Mouse (Mus musculus) hindbrain, embryonic 13.5 days (tissue): ENCODE measurements around the gene Arl3. TPM values are rescaled to one million over a fixed set of nuclear protein-coding genes. Genes with fewer than 3 reads are reported as not detected.

Source experiments
- ATAC-seq: fragments of 200-750 bp; cut with Nextera tagmentation; 2 replicates; pipeline ENCODE4 v1.8.0; 2017; ENCODE audit warnings: moderate TSS enrichment; ENCODE audit not compliant: low FRiP score
- H3K27ac ChIP-seq: fragments of 300-500 bp; sonication (generic); 2 replicates; pipeline ENCODE4 v1.5.1; 2015; ENCODE audit warnings: inconsistent platforms, mild to moderate bottlenecking, moderate library complexity
- H3K27me3 ChIP-seq: fragments of 300-500 bp; sonication (generic); 2 replicates; pipeline ENCODE4 v1.6.1; 2015; ENCODE audit warnings: mild to moderate bottlenecking, inconsistent platforms
- H3K36me3 ChIP-seq: fragments of 300-500 bp; sonication (generic); 2 replicates; pipeline ENCODE4 v1.6.1; 2015; ENCODE audit warnings: mild to moderate bottlenecking, inconsistent platforms
- H3K4me1 ChIP-seq: fragments of 300-500 bp; sonication (generic); replicated peaks from 2 replicates; pipeline ENCODE4 v1.6.1; 2015; ENCODE audit warnings: inconsistent platforms
- H3K4me2 ChIP-seq: fragments of 300-500 bp; sonication (generic); 2 replicates; pipeline ENCODE4 v1.6.1; 2015; ENCODE audit warnings: inconsistent platforms, mild to moderate bottlenecking, moderate library complexity
- H3K4me3 ChIP-seq: fragments of 300-500 bp; sonication (generic); 2 replicates; pipeline ENCODE4 v1.5.1; 2015; ENCODE audit warnings: mild to moderate bottlenecking, inconsistent platforms
- H3K9ac ChIP-seq: fragments of 300-500 bp; sonication (generic); 2 replicates; pipeline ENCODE4 v1.6.1; 2015; ENCODE audit warnings: mild to moderate bottlenecking, inconsistent platforms
- H3K9me3 ChIP-seq: fragments of 300-500 bp; sonication (generic); 2 replicates; pipeline ENCODE4 v1.6.1; 2016; ENCODE audit warnings: inconsistent platforms
- WGBS: fragments of 180-500 bp; shearing (Covaris S2); methylation state at CpG from one replicate; pipeline ENCODE4 v1.1.7; 2015; 5-methylcytosine and 5-hydroxymethylcytosine counted together
- polyA plus RNA-seq: library from polyadenylated mRNA; unstranded; fragments of >200 nt; fragmentation: Nextera tagmentation; extraction: Ambion mirVana; gene quantifications from 2 replicates; pipeline ENCODE4 v1.2.1, GENCODE M21; 2015

Gene Arl3
- polyA plus RNA-seq, 1 experiment from 2014 or later, result 212 TPM

DNA sequence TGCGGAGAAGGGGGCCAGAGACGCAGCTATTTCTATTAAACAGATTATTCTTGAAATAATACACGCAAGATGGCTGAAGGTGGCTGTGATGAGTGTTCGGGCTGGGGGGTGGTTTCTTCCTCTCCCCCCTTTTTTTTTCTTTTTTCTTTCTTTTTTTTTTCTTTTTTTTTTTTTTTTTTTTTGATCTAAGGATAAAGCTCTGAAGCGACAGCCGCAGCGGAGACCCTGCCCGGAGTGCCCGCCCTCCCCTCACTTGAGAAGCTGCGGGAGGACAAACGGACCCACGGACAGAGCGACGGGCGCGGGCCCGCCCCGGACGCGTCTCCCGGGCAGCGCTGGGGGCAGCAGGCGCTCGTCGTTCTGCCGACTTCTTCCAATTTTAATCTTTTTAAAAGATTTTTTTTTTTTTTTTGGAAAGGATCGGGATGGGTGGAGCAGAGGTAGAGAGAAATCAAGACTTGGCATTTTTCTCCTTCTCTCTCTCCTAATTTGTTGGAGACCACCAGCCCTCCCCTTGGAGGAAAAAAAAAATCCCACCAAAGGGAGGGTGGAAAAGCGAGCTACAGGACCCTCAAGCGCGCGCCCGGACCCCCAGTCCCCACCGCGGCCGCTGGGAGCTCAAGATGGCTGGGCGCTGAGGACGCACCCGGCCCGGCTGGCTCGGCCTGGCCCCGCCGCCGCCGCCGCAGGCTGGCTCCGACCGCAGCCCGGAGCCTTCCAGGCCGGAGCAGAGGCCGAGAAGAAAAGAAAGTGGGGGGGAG, 72.2 kb downstream of the Arl3 start:
- H3K4me3 ChIP-seq, result peak overlapping the region; percentile 99
- peaks cover 20% of the 10 kb centered on the region for H3K4me1 ChIP-seq
- H3K9me3 ChIP-seq, result no peaks in the 10 kb centered on the region
- H3K27me3 ChIP-seq, result no peaks in the 10 kb centered on the region
- peak overlapping the region; percentile 93 for H3K4me2 ChIP-seq
- H3K9ac ChIP-seq, result peak overlapping the region; percentile 99
- peaks cover 4% of the 10 kb centered on the region; the same call in 1 of the 2 replicates for H3K36me3 ChIP-seq
- peak; percentile 6; the same call in 1 of the 2 replicates for ATAC-seq
- 0% methylated on average over 39 of the region's 50 CpGs for WGBS
- H3K27ac ChIP-seq, result peak overlapping the region; percentile 100

DNA sequence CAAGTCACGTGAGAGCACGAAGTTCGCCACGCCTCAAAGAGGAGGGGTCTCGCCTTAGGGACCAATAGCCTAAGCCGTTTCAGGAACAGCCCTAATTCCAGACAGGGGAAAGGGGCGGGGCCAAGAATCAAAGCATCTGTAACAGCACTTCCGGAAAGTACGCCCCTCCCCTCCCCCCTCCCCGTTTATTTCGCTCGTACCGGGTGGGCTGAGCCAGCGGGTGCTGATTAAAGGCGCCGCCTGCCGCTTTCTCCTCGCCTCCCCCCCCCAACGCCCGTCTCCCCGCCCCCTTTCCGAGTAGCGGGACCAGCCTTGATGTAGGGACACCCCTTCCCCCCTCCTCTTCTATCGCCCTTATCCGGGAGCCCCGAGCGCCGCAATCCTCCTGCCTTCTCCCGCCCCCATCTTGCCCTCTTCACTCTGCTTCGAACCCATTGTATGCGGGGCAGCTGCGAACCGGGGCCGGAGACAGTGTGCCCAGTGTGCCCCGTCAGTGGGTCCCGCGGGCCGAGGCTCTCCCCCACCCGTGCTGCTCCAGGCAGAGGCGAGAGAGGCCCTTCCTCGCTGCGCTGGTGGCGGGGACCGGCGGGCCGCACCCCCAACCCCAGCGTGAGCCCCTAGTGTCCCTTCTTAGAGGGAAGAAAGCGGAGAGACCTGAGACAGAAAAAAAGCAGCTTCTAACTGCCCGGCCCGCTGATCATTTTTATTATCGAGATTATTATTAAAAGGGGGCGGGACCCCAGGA, 73.0 kb downstream of the Arl3 start:
- peak; percentile 89 for ATAC-seq
- under 1% methylated on average over 42 of the region's 52 CpGs for WGBS

DNA sequence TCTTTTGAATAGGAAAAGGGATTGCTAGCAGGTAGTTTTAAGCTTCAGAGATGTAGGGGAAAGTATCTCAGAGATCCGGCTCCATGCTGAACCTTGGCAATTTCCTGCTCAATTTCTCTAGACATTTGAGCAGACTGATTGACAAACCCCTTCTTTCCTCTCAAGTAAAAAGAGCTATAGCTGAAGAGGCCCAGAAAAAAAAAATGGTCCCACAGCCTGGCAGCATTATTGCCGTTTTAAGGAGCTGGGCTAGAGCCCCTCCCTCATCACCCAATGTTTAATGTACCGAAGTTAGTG, 73.5 kb downstream of the Arl3 start:
- Histone ChIP-seq H3K36me3 (no peaks in the 10 kb centered on the region), H3K27me3 (no peaks in the 10 kb centered on the region), H3K4me2 (peak overlapping the region; percentile 47), H3K27ac (peak overlapping the region; percentile 84), H3K9me3 (no peaks in the 10 kb centered on the region), H3K4me1 (peaks cover 8% of the 10 kb centered on the region), H3K4me3 (peak overlapping the region; percentile 99), H3K9ac (peak overlapping the region; percentile 47; the same call in 1 of the 2 replicates)
- 1% methylated on average over 3 of the region's 3 CpGs for WGBS
- no peak for ATAC-seq

More for the DNA sequence above, 73.0 kb downstream of the Arl3 start:
- Histone ChIP-seq H3K9ac (peak overlapping the region; percentile 99), H3K27ac (peak overlapping the region; percentile 100), H3K4me3 (peak overlapping the region; percentile 99), H3K27me3 (no peaks in the 10 kb centered on the region), H3K9me3 (no peaks in the 10 kb centered on the region), H3K4me2 (peak overlapping the region; percentile 93), H3K36me3 (no peaks in the 10 kb centered on the region), H3K4me1 (peaks cover 13% of the 10 kb centered on the region)

DNA sequence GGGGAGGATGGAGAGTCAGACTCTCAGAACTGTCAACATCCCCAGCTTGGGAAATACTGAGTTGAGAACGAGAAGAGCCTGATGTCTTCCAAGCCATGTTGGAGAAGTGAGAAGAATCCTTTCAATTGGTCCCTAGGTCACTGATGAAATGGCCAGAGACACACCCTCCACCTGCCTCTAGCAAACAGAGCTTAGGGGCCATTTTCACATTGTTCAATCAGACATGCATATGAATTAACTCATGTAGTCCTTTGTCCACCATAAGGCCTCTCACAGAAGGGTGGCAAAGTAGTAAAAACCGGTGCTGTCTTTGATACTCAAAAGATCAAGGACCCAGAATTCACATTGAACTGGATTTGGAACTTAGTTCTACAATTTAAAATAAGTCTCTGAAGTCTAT, 75.8 kb downstream of the Arl3 start:
- Histone ChIP-seq H3K4me2 (no peak overlapping the region), H3K9ac (no peak overlapping the region), H3K27ac (no peak overlapping the region), H3K27me3 (no peaks in the 10 kb centered on the region), H3K4me3 (no peak overlapping the region), H3K36me3 (no peaks in the 10 kb centered on the region), H3K4me1 (peaks cover 4% of the 10 kb centered on the region), H3K9me3 (no peaks in the 10 kb centered on the region)
- WGBS, result 70% methylated on average over 2 of the region's 2 CpGs
- no peak for ATAC-seq

DNA sequence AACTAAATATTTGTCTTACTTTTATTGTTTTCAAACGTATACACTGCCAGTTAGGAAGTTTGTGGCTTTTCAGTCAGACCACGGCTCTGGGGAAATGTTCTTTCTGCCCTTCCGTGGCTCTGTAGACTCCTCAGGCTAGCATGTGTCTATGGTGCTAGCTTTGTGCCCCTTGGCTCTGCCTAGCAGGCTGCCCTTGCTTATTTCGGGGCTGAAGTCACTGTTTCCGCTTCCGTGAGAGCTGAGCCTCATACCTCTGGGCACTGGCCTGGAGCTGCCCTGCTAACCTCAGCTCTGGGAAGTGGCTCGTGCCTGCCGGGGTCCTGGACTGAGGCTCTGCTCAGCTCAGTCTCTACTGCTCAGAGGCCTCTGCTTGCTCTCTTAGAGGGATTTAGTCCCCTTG, 77.9 kb downstream of the Arl3 start:
- 86% methylated on average over 8 of the region's 8 CpGs for WGBS
- no peak overlapping the region for H3K4me2 ChIP-seq
- no peaks in the 10 kb centered on the region for H3K9me3 ChIP-seq
- H3K27ac ChIP-seq, result 0 out of 2 replicates have a peak overlapping the region, but pooled peaks have one; percentile 20
- no peak overlapping the region for H3K4me3 ChIP-seq
- H3K9ac ChIP-seq, result no peak overlapping the region
- ATAC-seq, result no peak
- H3K36me3 ChIP-seq, result no peaks in the 10 kb centered on the region
- H3K27me3 ChIP-seq, result no peaks in the 10 kb centered on the region
- peaks cover 8% of the 10 kb centered on the region for H3K4me1 ChIP-seq

DNA sequence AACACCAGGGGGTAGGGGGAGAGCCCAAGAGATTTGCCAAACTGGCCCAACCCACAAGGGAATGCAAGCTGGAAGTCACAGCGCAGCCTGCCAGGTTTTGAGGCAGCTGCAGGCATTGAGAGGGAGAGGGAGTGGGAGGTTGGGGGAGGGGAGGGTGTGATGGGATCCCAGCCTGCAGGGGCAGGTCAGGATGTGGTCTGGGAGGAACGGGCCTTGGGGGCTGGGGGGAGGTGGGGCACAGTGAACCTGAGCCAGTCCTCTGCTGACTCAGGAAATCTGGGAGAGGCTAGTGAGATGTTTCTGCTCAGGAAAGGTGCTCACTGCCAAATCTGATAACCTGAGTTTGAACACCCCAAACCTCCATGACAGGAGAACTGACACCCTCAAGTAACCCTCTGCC, 82.4 kb downstream of the Arl3 start:
- Histone ChIP-seq H3K27ac (no peak overlapping the region; the same call in 1 of the 2 replicates), H3K9me3 (no peaks in the 10 kb centered on the region), H3K36me3 (peaks cover 21% of the 10 kb centered on the region), H3K27me3 (no peaks in the 10 kb centered on the region), H3K4me1 (peaks cover 5% of the 10 kb centered on the region), H3K4me3 (no peak overlapping the region), H3K4me2 (no peak overlapping the region), H3K9ac (no peak overlapping the region)
- ATAC-seq, result no peak
- 0% methylated on average over 2 of the region's 2 CpGs for WGBS

DNA sequence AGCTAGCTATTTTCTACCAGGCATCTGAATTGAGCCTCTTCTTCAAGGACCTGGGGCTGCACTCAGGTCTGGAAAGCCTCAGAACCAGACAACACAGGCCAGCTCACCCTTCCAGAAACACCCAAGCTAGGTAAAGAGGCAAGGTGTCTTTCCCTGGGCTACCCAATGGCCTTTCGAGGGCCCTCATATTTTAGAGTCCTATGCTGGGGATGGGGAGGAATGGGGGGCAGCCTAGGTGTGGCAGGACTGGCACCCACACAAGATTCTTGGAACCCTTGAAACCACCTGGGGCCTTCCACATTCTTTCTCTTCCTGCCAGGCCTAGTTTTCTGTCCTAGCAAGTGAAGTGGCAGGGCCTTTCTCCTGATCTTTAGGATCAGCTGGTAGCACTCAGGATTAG, 83.5 kb downstream of the Arl3 start:
- no peak overlapping the region for H3K4me3 ChIP-seq
- peaks cover 33% of the 10 kb centered on the region for H3K36me3 ChIP-seq
- no peaks in the 10 kb centered on the region for H3K9me3 ChIP-seq
- no peak overlapping the region for H3K27ac ChIP-seq
- H3K4me1 ChIP-seq, result peaks cover 9% of the 10 kb centered on the region
- ATAC-seq, result no peak
- H3K27me3 ChIP-seq, result no peaks in the 10 kb centered on the region
- no peak overlapping the region for H3K9ac ChIP-seq
- WGBS, result 100% methylated on average over 1 of the region's 1 CpGs
- no peak overlapping the region for H3K4me2 ChIP-seq

DNA sequence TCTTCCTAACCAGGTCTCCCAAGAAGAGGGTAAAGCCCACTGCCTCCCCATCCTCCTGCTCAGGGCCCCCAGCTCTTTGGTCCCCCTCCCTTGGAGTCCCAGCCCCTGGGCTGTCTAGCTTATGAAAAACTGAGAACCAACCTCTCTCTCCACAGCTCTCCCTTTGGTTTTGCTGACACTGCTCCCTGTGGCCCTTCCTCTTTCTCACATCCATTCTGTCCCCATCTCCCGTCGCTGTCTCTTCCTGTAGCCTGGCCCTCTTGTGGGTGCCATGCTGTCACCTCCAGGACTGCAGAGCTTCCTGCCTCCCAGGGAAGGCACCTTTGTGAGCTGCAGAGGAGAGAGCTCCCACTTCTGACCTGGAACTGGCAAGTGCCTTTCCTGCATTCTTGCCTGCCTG, 86.3 kb downstream of the Arl3 start:
- no peak overlapping the region for H3K9ac ChIP-seq
- no peaks in the 10 kb centered on the region for H3K9me3 ChIP-seq
- H3K4me3 ChIP-seq, result no peak overlapping the region
- H3K4me2 ChIP-seq, result no peak overlapping the region
- H3K27ac ChIP-seq, result no peak overlapping the region
- no peaks in the 10 kb centered on the region for H3K27me3 ChIP-seq
- ATAC-seq, result no peak
- peaks cover 35% of the 10 kb centered on the region for H3K4me1 ChIP-seq
- H3K36me3 ChIP-seq, result peaks cover 41% of the 10 kb centered on the region
- 76% methylated on average over 2 of the region's 2 CpGs for WGBS

DNA sequence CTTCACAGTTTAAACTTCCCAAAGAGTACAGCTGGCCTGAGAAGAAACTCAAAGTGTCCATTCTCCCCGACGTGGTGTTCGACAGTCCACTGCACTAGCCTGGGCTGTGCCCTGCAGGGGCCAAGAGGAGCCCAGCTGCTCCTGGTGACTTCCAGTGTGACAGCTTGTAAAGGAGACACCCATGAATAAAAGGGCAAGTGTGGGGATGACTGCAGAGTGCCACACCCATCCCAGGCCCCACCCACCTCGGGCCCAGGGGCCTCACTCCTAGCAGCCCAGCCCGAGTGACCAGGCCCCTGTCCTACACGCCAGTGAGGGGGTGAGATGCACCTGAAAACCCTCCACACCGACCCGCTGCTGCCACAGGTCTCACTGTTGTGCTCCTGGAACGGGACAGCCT, 87.2 kb downstream of the Arl3 start:
- Histone ChIP-seq H3K4me1 (peaks cover 43% of the 10 kb centered on the region), H3K9me3 (no peaks in the 10 kb centered on the region), H3K4me3 (no peak overlapping the region), H3K4me2 (no peak overlapping the region), H3K27ac (no peak overlapping the region), H3K27me3 (no peaks in the 10 kb centered on the region), H3K9ac (no peak overlapping the region), H3K36me3 (peaks cover 41% of the 10 kb centered on the region)
- 73% methylated on average over 9 of the region's 9 CpGs for WGBS
- ATAC-seq, result no peak

DNA sequence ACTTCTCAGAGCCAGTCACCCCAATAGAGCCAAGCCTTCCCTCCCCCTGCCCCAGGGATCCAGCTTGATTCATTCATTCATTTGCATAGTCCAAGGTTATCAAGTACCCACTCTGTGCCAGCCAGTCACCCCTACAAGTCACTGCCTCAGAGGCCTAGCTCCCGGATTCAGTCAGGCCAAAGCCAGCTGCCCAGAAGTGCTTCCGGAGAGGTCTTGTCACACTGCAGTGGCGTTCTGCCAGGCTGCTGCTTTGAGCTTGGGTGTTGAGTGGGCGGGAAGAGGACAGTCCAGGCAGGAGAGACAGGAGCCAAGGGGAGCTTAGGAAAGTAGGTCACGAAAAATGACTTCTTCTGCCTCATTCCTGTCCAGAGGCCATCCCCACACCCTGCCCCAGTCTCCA, 88.5 kb downstream of the Arl3 start:
- no peak overlapping the region for H3K4me3 ChIP-seq
- no peaks in the 10 kb centered on the region for H3K27me3 ChIP-seq
- peak overlapping the region; percentile 76 for H3K27ac ChIP-seq
- 69% methylated on average over 5 of the region's 5 CpGs for WGBS
- H3K36me3 ChIP-seq, result peaks cover 54% of the 10 kb centered on the region
- no peak overlapping the region for H3K4me2 ChIP-seq
- H3K9ac ChIP-seq, result no peak overlapping the region
- H3K4me1 ChIP-seq, result peaks cover 49% of the 10 kb centered on the region
- H3K9me3 ChIP-seq, result no peaks in the 10 kb centered on the region
- no peak for ATAC-seq

DNA sequence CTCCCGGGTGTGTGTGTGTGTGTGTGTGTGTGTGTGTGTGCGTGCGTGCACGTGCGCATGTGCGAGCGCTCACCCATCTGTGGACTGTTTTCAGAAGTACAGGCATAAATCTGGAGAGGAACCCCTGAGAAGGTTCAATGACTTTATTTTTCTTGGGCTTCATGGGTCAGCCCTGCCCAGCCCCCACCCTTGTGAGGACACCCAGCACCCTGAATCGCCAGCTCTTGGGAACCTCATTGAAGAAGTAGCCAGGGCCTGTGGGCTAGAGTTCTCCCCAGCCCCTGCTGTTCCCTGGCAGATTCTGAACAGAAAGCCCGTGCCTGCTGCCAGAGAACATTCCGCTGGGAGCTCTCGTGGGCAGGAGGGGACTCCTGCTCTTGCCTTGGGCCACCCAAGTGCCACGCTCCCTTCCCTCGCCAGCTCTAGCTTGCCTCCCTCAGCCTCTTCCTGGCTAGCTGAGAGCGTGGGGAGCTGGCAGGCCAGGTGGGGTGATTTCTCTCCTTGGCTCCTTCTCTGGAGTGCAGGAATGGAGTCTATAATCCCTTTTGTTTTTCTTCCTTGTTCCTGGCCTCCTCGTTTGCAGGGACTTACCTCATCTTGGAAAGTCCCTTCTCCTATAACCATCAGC, 89.2 kb downstream of the Arl3 start:
- H3K9ac ChIP-seq, result 0 out of 2 replicates have a peak overlapping the region, but pooled peaks have one; percentile 58
- H3K4me2 ChIP-seq, result no peak overlapping the region
- no peaks in the 10 kb centered on the region for H3K27me3 ChIP-seq
- H3K9me3 ChIP-seq, result no peaks in the 10 kb centered on the region
- ATAC-seq, result no peak
- H3K4me3 ChIP-seq, result no peak overlapping the region
- WGBS, result 73% methylated on average over 15 of the region's 15 CpGs
- H3K27ac ChIP-seq, result peak overlapping the region; percentile 76
- H3K4me1 ChIP-seq, result peaks cover 56% of the 10 kb centered on the region
- peaks cover 58% of the 10 kb centered on the region for H3K36me3 ChIP-seq

DNA sequence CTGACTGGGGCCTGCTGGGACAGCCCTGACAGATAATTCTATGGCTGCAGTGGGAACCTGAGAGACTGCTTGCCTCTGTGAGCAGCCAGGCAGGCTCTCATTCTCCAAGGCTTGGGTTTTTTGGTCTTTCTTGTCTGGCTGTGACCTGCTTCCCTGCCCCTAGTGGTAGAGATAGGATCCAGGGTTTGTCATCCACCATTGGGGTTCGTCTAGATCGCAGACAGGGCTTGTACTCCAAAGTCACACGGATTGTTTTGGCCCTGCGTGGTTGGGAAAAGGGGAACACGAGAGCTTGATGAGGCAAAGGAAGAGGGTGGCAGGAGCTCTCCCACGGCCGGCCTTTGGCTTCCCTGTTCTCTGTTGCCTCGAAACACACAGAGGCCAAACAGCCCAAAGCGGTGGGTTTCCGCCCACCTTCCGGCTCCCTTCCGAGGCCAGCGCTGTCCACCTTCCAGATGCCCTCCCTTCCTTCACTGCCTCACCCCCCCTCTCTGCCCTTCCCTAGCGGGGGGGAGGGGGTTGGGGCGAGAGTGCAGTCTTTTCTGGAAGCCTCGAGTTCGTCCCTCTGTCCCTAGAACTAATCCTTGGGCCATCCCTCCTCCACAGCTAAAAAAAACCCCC, 90.0 kb downstream of the Arl3 start:
- H3K27me3 ChIP-seq, result no peaks in the 10 kb centered on the region
- no peaks in the 10 kb centered on the region for H3K9me3 ChIP-seq
- H3K27ac ChIP-seq, result peak overlapping the region; percentile 55; the same call in 1 of the 2 replicates
- H3K4me1 ChIP-seq, result peaks cover 61% of the 10 kb centered on the region
- no peak for ATAC-seq
- H3K4me2 ChIP-seq, result no peak overlapping the region
- H3K9ac ChIP-seq, result no peak overlapping the region
- WGBS, result 43% methylated on average over 17 of the region's 17 CpGs
- H3K36me3 ChIP-seq, result peaks cover 66% of the 10 kb centered on the region
- H3K4me3 ChIP-seq, result no peak overlapping the region
